Mouse (Mus musculus) cerebellum, adult 11 months (tissue): ENCODE results near the gene Kcnj12.

Experiments
- DNase-seq: peaks from one replicate; pipeline ENCODE4 v3.0.0; 2022

Gene Kcnj12

DNA sequence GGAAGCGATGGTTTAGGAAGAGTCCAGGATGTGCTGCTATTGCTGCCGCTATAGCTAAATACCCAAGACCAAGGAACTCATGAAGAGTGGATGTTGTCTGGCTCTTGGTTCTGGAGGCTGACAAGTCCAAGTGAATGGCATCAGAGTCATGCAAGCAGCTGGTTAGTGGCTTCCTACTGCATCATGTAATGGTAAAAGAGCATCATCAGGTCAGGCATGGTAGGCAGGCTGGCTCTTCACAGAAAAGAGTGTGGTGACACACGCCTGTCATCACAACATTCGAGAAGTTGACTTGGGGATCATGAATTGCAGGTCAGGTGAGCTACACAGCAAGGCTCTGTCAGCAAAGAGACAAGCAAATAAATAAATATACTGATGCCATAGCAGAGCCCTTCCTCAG, 89.1 kb downstream of the Kcnj12 start:
- DNase-seq = no peak

DNA sequence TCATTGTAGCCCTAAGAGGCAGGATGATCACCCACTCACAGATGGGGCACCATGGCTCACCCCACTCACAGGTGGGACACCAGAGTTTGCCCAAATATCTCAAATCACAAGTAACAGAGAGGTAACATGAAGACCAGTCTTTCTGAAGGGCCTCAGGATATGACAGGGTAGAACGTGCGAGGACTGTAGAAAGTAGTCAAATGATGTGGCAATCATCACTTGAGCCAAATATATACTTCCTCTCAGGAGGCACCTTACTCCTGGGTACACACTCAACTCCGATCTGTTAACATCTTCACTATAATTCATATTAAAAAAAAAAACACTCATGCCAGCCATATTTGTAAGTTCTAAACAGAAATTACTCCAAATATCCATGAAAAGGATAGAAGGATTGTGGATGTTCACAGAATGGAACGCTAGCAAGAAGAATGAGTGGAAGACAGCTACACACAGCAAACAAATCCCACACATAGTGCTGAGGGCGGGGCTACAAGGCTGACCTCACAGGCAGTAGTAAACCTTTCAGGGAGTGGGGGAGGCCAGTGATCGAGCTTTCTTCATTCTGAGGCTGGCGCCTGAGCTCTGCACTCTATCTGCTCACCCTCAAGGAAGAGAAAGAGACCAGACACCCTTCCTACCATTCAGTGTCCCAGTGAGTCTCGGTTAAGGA, 90.1 kb downstream of the Kcnj12 start:
- no peak for DNase-seq

DNA sequence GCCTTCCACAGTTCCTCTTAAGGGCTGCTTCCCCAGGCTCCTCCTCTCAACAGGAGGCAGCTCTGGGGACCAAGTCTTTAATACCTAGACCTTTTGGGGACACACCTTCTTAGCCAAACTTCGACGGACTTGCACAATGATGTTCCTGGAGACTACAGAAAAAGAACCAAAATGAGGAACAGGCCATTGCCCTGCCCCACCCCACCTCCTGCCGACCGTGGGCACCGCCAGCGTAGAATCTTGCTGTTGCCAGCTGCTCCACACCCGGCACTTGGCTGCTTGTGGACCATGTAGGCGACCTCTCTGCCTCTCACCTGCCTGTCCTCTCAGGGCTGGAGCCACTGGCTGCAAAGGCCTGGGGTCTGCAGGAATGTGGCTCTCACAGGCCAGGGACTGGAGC, 93.9 kb downstream of the Kcnj12 start:
- no peak for DNase-seq

GRCm38 (mm10) chr11:61119996-61120583, 97.7 kb downstream of the Kcnj12 start:
- DNase-seq = no peak
